Mouse (Mus musculus) bone marrow, adult 2 months (tissue): ENCODE data around the gene Apol8.

ENCODE experiments used
- CTCF ChIP-seq: fragments of 200-500 bp; IDR thresholded peaks from 2 replicates; pipeline ENCODE4 v1.5.1; 2011; ENCODE audit warnings: low read length, control low read depth; ENCODE audit not compliant: control insufficient read depth, insufficient read depth
- POLR2A ChIP-seq: fragments of 200-500 bp; IDR thresholded peaks from 2 replicates; pipeline ENCODE4 v1.6.1; 2011; ENCODE audit warnings: low read depth, mild to moderate bottlenecking, control low read depth, low read length, borderline replicate concordance; ENCODE audit not compliant: control insufficient read depth

GRCm38 (mm10) chr15:77785807-77786206, 29.0 kb upstream of the Apol8 start:
- TF ChIP-seq POLR2A: no peak
- no peak for TF ChIP-seq CTCF
